Mouse (Mus musculus): ENCODE measurements around the gene Pogz. TPM values are rescaled to one million over a fixed set of nuclear protein-coding genes. Genes with fewer than 3 reads are reported as not detected.

The Pogz gene
- 20.1 and 21.5 TPM in 2 replicates for polyA plus RNA-seq (2014; fragmentation: Nextera tagmentation; extraction: Ambion mirVana)

DNA sequence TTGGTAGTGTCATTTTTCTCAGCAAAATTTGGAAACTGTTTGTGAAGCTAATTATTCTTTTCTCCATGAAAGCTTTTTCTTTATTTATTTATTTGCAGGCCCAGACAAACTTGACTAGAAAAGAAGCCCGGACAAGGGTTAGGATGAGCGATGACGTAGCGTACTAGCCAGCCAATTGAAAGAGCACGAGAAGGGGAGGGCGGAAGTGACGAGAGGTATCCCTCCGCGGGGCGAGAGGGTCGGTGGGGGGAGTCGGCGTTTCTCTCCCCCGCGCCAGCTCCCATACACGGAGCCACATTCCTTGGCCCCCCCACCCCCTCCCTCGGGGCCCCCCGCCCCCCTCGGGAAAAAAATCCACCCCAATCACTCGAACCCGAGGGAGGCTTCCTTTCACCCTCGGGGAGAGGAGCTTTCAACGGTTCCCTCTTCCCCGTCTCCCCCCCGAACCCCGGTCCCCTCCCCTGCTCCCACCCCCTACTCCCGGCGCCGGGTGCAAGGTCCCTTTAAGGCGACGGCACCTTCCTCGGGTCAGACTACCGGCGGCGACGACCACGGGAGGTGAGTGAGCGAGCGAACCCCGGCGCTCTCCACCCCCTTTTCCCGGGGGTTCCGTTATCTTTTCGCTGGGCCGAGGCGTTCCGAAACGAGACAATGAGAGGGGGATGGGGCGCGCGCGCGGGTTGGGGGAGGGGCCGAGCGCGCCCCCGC lies at the start of gene Pogz:
Pogz (plus strand) TSS at position 385 of the 708 bp plus-strand sequence.
- Histone ChIP-seq H3K9me3 (replicated peaks; ENCODE audit: control insufficient read depth, low read length) (no peaks in the 10 kb centered on the region), H3K9ac (replicated peaks; ENCODE audit: low read length) (peak within 1 kb of the TSS; percentile 82), H3K4me1 (ENCODE audit: control insufficient read depth, insufficient read depth, low read length) (no peaks in the 10 kb centered on the region), H3K4me3 (ENCODE audit: low read depth, low read length) (peak within 1 kb of the TSS; percentile 64), H3K36me3 (replicated peaks; ENCODE audit: control insufficient read depth, insufficient read depth, low read depth, low read length) (no peaks in the 10 kb centered on the region), H3K27me3 (ENCODE audit: control insufficient read depth, insufficient read depth, low read length) (no peaks in the 10 kb centered on the region), H3K4me2 (ENCODE audit: low read depth, low read length) (peak within 1 kb of the TSS; percentile 67), H3K27ac (replicated peaks; ENCODE audit: low read depth, low read length) (peak within 1 kb of the TSS; percentile 93)
- 0% methylated on average over 52 of the region's 57 CpGs for WGBS
- ATAC-seq (replicated peaks; ENCODE audit: insufficient number of reproducible peaks, low FRiP score, low TSS enrichment, low read depth) (peak; percentile 93), DNase-seq (ENCODE audit: low spot score) (peak; percentile 98)

DNA sequence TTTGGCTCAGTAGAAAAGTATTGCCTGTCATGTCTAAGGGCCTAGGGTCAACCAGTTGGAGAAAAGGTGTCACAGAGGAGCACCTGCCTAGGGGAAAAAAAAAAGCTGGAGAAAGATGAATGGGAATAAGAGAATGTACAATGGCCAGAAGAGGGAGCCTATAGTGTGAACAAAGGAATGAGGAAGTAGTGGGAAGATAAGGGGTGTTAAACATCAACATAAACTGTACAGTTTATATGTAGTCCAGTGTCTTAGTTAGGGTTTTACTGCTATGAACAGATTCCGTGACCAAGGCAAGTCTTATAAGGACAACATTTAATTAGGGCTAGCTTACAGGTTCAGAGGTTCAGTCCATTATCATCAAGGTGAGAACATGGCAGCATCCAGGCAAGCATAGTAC lies 48.3 kb upstream of the Pogz start:
- Histone ChIP-seq H3K9me3 (replicated peaks; ENCODE audit: control insufficient read depth, low read length) (no peaks in the 10 kb centered on the region), H3K9ac (replicated peaks; ENCODE audit: low read length) (no peak overlapping the region), H3K4me2 (ENCODE audit: low read depth, low read length) (no peak overlapping the region), H3K27ac (replicated peaks; ENCODE audit: low read depth, low read length) (no peak overlapping the region), H3K4me3 (ENCODE audit: low read depth, low read length) (no peak overlapping the region), H3K27me3 (ENCODE audit: control insufficient read depth, insufficient read depth, low read length) (no peaks in the 10 kb centered on the region), H3K4me1 (ENCODE audit: control insufficient read depth, insufficient read depth, low read length) (no peaks in the 10 kb centered on the region), H3K36me3 (replicated peaks; ENCODE audit: control insufficient read depth, insufficient read depth, low read depth, low read length) (no peaks in the 10 kb centered on the region)
- ATAC-seq (replicated peaks; ENCODE audit: insufficient number of reproducible peaks, low FRiP score, low TSS enrichment, low read depth): no peak
- WGBS: 88% methylated on average over 1 of the region's 1 CpGs
- no peak for DNase-seq (ENCODE audit: low spot score)

DNA sequence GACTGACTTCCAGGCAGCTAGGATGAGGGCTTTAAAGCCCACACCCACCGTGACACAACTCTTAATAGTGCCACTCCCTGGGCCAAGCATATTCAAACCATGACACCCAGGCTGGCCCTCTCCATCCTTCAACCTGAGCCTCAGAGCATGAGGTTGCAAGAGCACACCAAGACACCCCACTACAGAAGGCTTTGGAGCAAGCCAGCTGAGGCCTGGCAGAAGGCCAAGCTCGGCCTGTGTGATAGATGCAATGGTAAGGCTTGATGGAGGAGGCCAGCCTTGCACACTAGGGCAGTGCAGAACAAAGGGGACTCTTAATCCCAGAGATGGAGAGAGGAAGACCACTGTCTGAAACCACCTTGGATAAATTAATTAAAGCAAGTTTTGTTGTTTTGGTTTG lies 47.9 kb upstream of the Pogz start:
- Histone ChIP-seq H3K4me1 (ENCODE audit: control insufficient read depth, insufficient read depth, low read length) (no peaks in the 10 kb centered on the region), H3K4me3 (ENCODE audit: low read depth, low read length) (no peak overlapping the region), H3K27me3 (ENCODE audit: control insufficient read depth, insufficient read depth, low read length) (no peaks in the 10 kb centered on the region), H3K36me3 (replicated peaks; ENCODE audit: control insufficient read depth, insufficient read depth, low read depth, low read length) (no peaks in the 10 kb centered on the region), H3K27ac (replicated peaks; ENCODE audit: low read depth, low read length) (no peak overlapping the region), H3K4me2 (ENCODE audit: low read depth, low read length) (no peak overlapping the region), H3K9ac (replicated peaks; ENCODE audit: low read length) (no peak overlapping the region), H3K9me3 (replicated peaks; ENCODE audit: control insufficient read depth, low read length) (no peaks in the 10 kb centered on the region)
- 79% methylated on average over 2 of the region's 2 CpGs for whole genome bisulfite sequencing
- DNase-seq (ENCODE audit: low spot score) (no peak), ATAC-seq (replicated peaks; ENCODE audit: insufficient number of reproducible peaks, low FRiP score, low TSS enrichment, low read depth) (no peak)

DNA sequence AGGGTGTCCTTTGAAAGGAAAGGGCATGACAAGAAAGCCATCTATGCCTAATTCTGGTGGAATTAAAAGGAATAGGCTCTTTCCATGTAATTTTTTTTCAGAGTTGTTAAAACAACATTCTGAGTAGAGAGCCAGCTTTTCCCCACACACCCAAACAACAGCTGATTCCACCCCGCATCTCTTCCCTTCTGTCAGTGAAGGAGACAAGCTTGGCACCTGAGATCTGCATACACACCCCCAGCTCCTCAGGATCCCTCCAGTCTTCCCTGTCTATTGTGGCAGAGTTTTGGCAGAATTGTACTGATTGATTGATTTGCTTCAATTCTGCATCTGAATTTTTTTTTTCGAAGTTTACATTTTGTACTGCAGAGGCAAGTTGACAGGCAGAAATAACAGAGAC lies 45.1 kb upstream of the Pogz start:
- H3K4me3 ChIP-seq (ENCODE audit: low read depth, low read length): no peak overlapping the region
- DNase-seq (ENCODE audit: low spot score) (no peak), ATAC-seq (replicated peaks; ENCODE audit: insufficient number of reproducible peaks, low FRiP score, low TSS enrichment, low read depth) (no peak)
- H3K36me3 ChIP-seq (replicated peaks; ENCODE audit: control insufficient read depth, insufficient read depth, low read depth, low read length): no peaks in the 10 kb centered on the region
- no peak overlapping the region for H3K27ac ChIP-seq (replicated peaks; ENCODE audit: low read depth, low read length)
- 76% methylated on average over 2 of the region's 2 CpGs for WGBS
- no peaks in the 10 kb centered on the region for H3K9me3 ChIP-seq (replicated peaks; ENCODE audit: control insufficient read depth, low read length)
- H3K4me1 ChIP-seq (ENCODE audit: control insufficient read depth, insufficient read depth, low read length): no peaks in the 10 kb centered on the region
- H3K4me2 ChIP-seq (ENCODE audit: low read depth, low read length): no peak overlapping the region
- H3K27me3 ChIP-seq (ENCODE audit: control insufficient read depth, insufficient read depth, low read length): no peaks in the 10 kb centered on the region
- H3K9ac ChIP-seq (replicated peaks; ENCODE audit: low read length): no peak overlapping the region

DNA sequence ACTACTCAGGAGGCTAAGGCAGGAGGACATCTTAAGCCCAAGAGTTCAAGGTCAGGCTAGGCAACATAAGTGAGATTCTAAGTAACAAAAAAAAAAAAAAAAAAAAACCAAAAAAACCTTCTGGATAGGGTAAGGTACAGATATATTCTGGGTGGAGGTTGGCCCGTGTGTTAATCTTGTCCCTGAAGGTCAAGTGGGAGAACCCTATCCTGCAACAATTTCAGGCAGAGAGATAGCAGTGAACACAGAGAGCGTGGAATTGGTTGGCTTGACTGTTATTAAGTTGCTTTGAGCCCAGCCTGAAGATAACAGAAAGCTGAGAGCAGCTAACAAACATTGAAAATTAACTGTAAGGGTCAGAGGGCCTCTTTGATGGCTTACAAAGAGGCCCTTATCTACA lies 43.7 kb upstream of the Pogz start:
- ATAC-seq (replicated peaks; ENCODE audit: insufficient number of reproducible peaks, low FRiP score, low TSS enrichment, low read depth) (no peak), DNase-seq (ENCODE audit: low spot score) (no peak)
- H3K27ac ChIP-seq (replicated peaks; ENCODE audit: low read depth, low read length): no peak overlapping the region
- no peak overlapping the region for H3K4me2 ChIP-seq (ENCODE audit: low read depth, low read length)
- H3K4me1 ChIP-seq (ENCODE audit: control insufficient read depth, insufficient read depth, low read length): no peaks in the 10 kb centered on the region
- no peaks in the 10 kb centered on the region for H3K27me3 ChIP-seq (ENCODE audit: control insufficient read depth, insufficient read depth, low read length)
- 88% methylated on average over 2 of the region's 2 CpGs for WGBS
- H3K9me3 ChIP-seq (replicated peaks; ENCODE audit: control insufficient read depth, low read length): no peaks in the 10 kb centered on the region
- no peak overlapping the region for H3K4me3 ChIP-seq (ENCODE audit: low read depth, low read length)
- H3K9ac ChIP-seq (replicated peaks; ENCODE audit: low read length): no peak overlapping the region
- H3K36me3 ChIP-seq (replicated peaks; ENCODE audit: control insufficient read depth, insufficient read depth, low read depth, low read length): no peaks in the 10 kb centered on the region

DNA sequence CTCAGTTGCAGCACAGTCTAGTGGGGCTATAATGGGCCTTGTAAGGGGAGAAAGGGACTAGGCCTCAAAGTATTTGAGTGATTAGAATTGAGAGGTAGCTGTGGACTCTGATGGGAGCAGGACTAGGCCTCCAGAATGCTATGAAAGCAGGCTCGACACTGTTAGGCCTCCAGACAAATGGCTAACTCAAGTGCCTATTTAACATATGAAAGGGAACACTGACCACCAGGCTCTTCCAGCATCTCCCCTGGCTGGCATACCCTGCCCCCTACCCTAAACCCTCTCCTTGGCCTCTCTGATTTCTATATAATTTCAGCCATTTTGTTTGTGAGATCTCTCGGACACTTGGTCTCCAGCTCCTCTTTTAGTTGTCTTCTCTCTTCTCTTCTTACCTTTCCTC lies 43.0 kb upstream of the Pogz start:
- no peaks in the 10 kb centered on the region for H3K4me1 ChIP-seq (ENCODE audit: control insufficient read depth, insufficient read depth, low read length)
- no peak overlapping the region for H3K9ac ChIP-seq (replicated peaks; ENCODE audit: low read length)
- no peaks in the 10 kb centered on the region for H3K27me3 ChIP-seq (ENCODE audit: control insufficient read depth, insufficient read depth, low read length)
- WGBS: 66% methylated on average over 2 of the region's 2 CpGs
- no peak for DNase-seq (ENCODE audit: low spot score)
- no peaks in the 10 kb centered on the region for H3K36me3 ChIP-seq (replicated peaks; ENCODE audit: control insufficient read depth, insufficient read depth, low read depth, low read length)
- no peaks in the 10 kb centered on the region for H3K9me3 ChIP-seq (replicated peaks; ENCODE audit: control insufficient read depth, low read length)
- H3K27ac ChIP-seq (replicated peaks; ENCODE audit: low read depth, low read length): no peak overlapping the region
- H3K4me3 ChIP-seq (ENCODE audit: low read depth, low read length): no peak overlapping the region
- ATAC-seq (replicated peaks; ENCODE audit: insufficient number of reproducible peaks, low FRiP score, low TSS enrichment, low read depth): no peak
- no peak overlapping the region for H3K4me2 ChIP-seq (ENCODE audit: low read depth, low read length)

DNA sequence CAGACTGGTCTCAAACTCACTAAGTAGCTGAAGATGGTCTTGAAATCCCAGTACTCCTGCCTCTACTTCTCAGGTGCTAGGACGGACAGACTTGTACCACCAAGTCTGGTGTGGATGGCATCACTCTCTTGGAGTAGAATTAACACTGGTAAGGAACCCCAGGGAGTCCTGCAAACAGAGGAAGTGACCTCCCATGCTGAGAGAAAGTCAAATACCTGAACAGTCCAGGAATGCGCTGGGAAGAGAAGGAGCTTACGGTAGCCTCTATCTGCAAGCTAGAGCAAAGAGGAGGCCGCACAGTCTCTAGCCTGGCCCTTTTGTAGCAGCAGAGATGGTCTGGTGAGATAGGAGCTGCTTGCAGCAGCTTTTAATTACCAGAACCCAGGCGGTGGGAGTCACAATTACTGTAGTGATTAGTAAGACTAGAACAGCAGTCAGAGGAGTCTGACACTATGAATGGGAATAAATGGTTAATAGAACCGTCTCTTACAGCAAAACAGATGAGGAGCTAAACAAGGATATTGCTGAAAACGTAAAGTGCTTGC lies 41.7 kb upstream of the Pogz start:
- Histone ChIP-seq H3K4me2 (ENCODE audit: low read depth, low read length) (no peak overlapping the region), H3K27me3 (ENCODE audit: control insufficient read depth, insufficient read depth, low read length) (no peaks in the 10 kb centered on the region), H3K27ac (replicated peaks; ENCODE audit: low read depth, low read length) (no peak overlapping the region), H3K4me1 (ENCODE audit: control insufficient read depth, insufficient read depth, low read length) (no peaks in the 10 kb centered on the region), H3K4me3 (ENCODE audit: low read depth, low read length) (no peak overlapping the region), H3K9me3 (replicated peaks; ENCODE audit: control insufficient read depth, low read length) (no peaks in the 10 kb centered on the region), H3K36me3 (replicated peaks; ENCODE audit: control insufficient read depth, insufficient read depth, low read depth, low read length) (no peaks in the 10 kb centered on the region), H3K9ac (replicated peaks; ENCODE audit: low read length) (no peak overlapping the region)
- DNase-seq (ENCODE audit: low spot score) (no peak), ATAC-seq (replicated peaks; ENCODE audit: insufficient number of reproducible peaks, low FRiP score, low TSS enrichment, low read depth) (no peak)
- WGBS: 37% methylated on average over 7 of the region's 7 CpGs

DNA sequence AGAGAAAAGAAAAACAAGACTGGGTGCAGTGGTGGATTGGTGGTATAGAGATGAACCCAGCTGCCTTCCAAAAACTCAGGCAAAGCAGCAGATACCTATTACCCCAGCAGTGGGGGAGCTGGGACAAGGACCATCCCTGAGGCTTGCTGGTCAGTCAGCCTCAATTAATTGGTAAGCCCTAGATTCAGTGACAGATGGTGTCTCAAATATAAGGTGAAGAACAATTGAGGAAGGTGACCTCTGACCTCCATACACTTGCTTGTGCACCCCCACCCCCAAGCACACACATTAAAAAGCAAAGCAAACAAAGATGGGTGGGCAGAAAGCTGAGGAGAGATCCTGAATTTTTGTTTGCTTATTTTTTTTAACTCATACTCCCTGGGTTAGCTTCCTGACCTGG lies 41.2 kb upstream of the Pogz start:
- no peak overlapping the region for H3K4me3 ChIP-seq (ENCODE audit: low read depth, low read length)
- no peak overlapping the region for H3K9ac ChIP-seq (replicated peaks; ENCODE audit: low read length)
- no peak overlapping the region for H3K27ac ChIP-seq (replicated peaks; ENCODE audit: low read depth, low read length)
- no peak overlapping the region for H3K4me2 ChIP-seq (ENCODE audit: low read depth, low read length)
- H3K4me1 ChIP-seq (ENCODE audit: control insufficient read depth, insufficient read depth, low read length): no peaks in the 10 kb centered on the region
- H3K27me3 ChIP-seq (ENCODE audit: control insufficient read depth, insufficient read depth, low read length): no peaks in the 10 kb centered on the region
- H3K36me3 ChIP-seq (replicated peaks; ENCODE audit: control insufficient read depth, insufficient read depth, low read depth, low read length): no peaks in the 10 kb centered on the region
- ATAC-seq (replicated peaks; ENCODE audit: insufficient number of reproducible peaks, low FRiP score, low TSS enrichment, low read depth) (no peak), DNase-seq (ENCODE audit: low spot score) (no peak)
- no peaks in the 10 kb centered on the region for H3K9me3 ChIP-seq (replicated peaks; ENCODE audit: control insufficient read depth, low read length)
